Mouse (Mus musculus): Measurements from ENCODE around the gene Slc17a7. TPM values are rescaled to one million over a fixed set of nuclear protein-coding genes. Genes with fewer than 3 reads are reported as not detected.

Slc17a7 gene
- polyA plus RNA-seq, 1 experiment: 3.6 TPM

DNA sequence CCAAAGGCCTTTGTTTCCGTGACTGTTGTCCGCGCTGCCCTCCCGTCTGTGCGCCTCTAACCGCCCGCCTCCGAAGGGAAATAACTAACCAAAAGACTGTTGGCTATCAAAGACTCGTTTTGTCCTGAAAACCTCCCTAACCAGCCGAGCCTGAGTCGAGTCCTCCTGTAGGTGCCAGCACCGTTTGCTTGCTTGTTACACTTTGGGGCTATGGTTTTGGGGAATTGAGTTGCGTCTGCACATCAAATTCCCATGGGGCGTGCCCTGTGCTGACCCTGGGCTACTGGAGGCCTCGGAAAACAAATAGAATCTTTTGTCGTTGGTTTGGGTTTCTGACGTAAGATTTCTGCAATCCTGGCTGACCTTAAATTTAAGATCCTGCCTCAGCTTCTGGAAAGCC, 34.4 kb upstream of the Slc17a7 start:
- no peak for TF ChIP-seq POLR2A (IDR thresholded peaks at IDR 0.05; ENCODE audit: insufficient read length, low read depth)
- peak; percentile 54 for TF ChIP-seq POLR2AphosphoS2 (IDR thresholded peaks at IDR 0.05; ENCODE audit: insufficient read length, low read depth)
- TF ChIP-seq REST (IDR thresholded peaks at IDR 0.05; ENCODE audit: insufficient read depth, insufficient read length): no peak
- TF ChIP-seq E2F4 (IDR thresholded peaks at IDR 0.05; ENCODE audit: insufficient read depth): no peak
- TF ChIP-seq MYOD1 (IDR thresholded peaks at IDR 0.05; ENCODE audit: control insufficient read depth in 1 of 3, insufficient read length in 2 of 3, low read depth in 2 of 3): no peak
- TF ChIP-seq CEBPB (IDR thresholded peaks at IDR 0.05; ENCODE audit: insufficient read depth, poor library complexity, severe bottlenecking): peak; percentile 98

DNA sequence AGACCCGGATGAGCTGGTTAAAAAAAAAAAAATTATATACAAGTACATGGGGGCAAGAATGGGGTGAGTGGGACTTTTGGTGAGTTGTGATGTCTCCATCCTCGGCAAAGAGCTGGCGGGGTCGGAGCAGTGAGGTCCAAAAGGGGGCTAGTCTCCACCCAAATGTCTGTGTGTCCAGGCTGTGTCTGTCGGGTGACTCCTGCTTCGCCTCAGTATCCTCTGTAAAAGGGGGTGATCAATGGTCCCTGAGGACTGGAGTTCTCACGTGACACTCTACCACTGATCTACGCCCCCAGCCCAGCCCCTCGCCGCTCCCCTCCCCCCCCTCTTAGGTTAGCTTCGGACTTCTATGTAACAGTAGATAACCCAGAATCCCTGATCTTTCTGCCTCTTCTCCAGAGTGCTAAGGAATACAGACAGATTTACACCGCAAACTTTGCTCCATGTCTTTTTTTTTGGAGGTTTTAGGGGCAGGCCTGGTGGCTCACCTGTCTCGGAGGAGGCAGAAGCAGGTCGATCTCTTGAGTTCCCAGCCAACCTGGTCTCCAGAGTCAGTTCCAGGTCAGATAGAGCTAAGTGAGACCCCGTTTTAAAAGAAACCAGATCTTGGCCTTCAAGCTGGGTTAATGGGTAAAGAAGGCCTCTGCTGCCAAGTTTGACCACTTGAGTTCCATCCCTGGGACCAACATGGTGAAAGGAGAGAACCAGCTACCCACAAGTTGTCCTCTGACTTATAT, 33.8 kb upstream of the Slc17a7 start:
- Histone ChIP-seq H3K27me3 (ENCODE audit: control insufficient read depth, insufficient read depth, insufficient read length) (no peaks in the 10 kb centered on the region), H3K4me3 (peak overlapping the region; percentile 81), H3K36me3 (ENCODE audit: control insufficient read depth, insufficient read depth) (peaks cover 23% of the 10 kb centered on the region)

More for the DNA sequence above, 34.4 kb upstream of the Slc17a7 start:
- peak overlapping the region; percentile 18 for H3ac ChIP-seq (ENCODE audit: control insufficient read depth, insufficient read length)
- peaks cover 28% of the 10 kb centered on the region for H3K79me2 ChIP-seq (ENCODE audit: control insufficient read depth, insufficient read depth)
- peak overlapping the region; percentile 86 for H3K4me2 ChIP-seq (ENCODE audit: low read depth)
- no peaks in the 10 kb centered on the region for H3K27me3 ChIP-seq (ENCODE audit: control insufficient read depth, insufficient read depth, insufficient read length)
- H3K36me3 ChIP-seq (ENCODE audit: control insufficient read depth, insufficient read depth): peaks cover 23% of the 10 kb centered on the region
- peak overlapping the region; percentile 81 for H3K4me3 ChIP-seq

DNA sequence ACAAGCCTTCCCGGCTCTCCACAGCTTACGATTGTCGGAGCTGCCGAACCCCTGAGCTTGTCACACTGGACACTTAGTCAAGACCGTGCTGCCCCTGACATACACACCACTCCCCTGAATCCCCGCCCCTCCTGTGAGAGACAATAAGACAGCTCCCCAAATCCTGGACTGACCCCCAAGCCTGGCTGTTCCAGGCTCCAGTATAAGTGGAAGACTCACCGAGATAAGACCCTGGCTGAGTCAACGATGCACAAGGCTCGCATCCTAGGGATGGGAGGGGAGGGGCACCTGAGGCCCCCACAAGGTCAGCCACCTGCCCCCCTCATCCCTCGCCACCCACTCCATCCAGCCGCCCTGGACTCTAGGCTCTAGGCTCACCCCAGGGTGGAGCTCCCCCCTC, 31.9 kb upstream of the Slc17a7 start:
- H3K27me3 ChIP-seq (ENCODE audit: control insufficient read depth, insufficient read depth, insufficient read length): no peaks in the 10 kb centered on the region
- H3K79me2 ChIP-seq (ENCODE audit: control insufficient read depth, insufficient read depth): peaks cover 16% of the 10 kb centered on the region
- TF ChIP-seq POLR2AphosphoS2 (IDR thresholded peaks at IDR 0.05; ENCODE audit: insufficient read length, low read depth) (no peak), USF1 (IDR thresholded peaks at IDR 0.05; ENCODE audit: low read depth) (no peak), TCF3 (IDR thresholded peaks at IDR 0.05; ENCODE audit: insufficient read length, low read depth) (no peak), MAX (IDR thresholded peaks at IDR 0.05; ENCODE audit: low read depth) (no peak), TCF12 (IDR thresholded peaks at IDR 0.05; ENCODE audit: insufficient read depth, poor library complexity, severe bottlenecking) (no peak), SRF (IDR thresholded peaks at IDR 0.05; ENCODE audit: control insufficient read depth, insufficient read length, low read depth) (no peak), MYOG (IDR thresholded peaks at IDR 0.05; ENCODE audit: control insufficient read depth in 1 of 3, insufficient read depth in 1 of 3, insufficient read length in 2 of 3, low read depth in 2 of 3) (no peak), REST (IDR thresholded peaks at IDR 0.05; ENCODE audit: insufficient read depth, insufficient read length) (no peak), POLR2A (IDR thresholded peaks at IDR 0.05; ENCODE audit: insufficient read length, low read depth) (no peak)
- H3ac ChIP-seq (ENCODE audit: control insufficient read depth, insufficient read length): no peak overlapping the region
- no peak overlapping the region for H3K4me2 ChIP-seq (ENCODE audit: low read depth)
- H3K4me3 ChIP-seq: no peak overlapping the region
- H3K36me3 ChIP-seq (ENCODE audit: control insufficient read depth, insufficient read depth): peaks cover 4% of the 10 kb centered on the region

More for the DNA sequence above, 33.8 kb upstream of the Slc17a7 start:
- Histone ChIP-seq H3K79me2 (ENCODE audit: control insufficient read depth, insufficient read depth) (peaks cover 28% of the 10 kb centered on the region), H3K4me2 (ENCODE audit: low read depth) (peak overlapping the region; percentile 86), H3ac (ENCODE audit: control insufficient read depth, insufficient read length) (peak overlapping the region; percentile 18)
- TF ChIP-seq TCF3 (IDR thresholded peaks at IDR 0.05; ENCODE audit: insufficient read length, low read depth): no peak
- peak; percentile 39 for TF ChIP-seq POLR2AphosphoS2 (IDR thresholded peaks at IDR 0.05; ENCODE audit: insufficient read length, low read depth)
- TF ChIP-seq USF1 (IDR thresholded peaks at IDR 0.05; ENCODE audit: low read depth): no peak
- TF ChIP-seq REST (IDR thresholded peaks at IDR 0.05; ENCODE audit: insufficient read depth, insufficient read length): no peak
- TF ChIP-seq MAX (IDR thresholded peaks at IDR 0.05; ENCODE audit: low read depth): no peak
- no peak for TF ChIP-seq MYOG (IDR thresholded peaks at IDR 0.05; ENCODE audit: control insufficient read depth in 1 of 3, insufficient read depth in 1 of 3, insufficient read length in 2 of 3, low read depth in 2 of 3)
- TF ChIP-seq TCF12 (IDR thresholded peaks at IDR 0.05; ENCODE audit: insufficient read depth, poor library complexity, severe bottlenecking): no peak
- peak; percentile 36 for TF ChIP-seq POLR2A (IDR thresholded peaks at IDR 0.05; ENCODE audit: insufficient read length, low read depth)

- Histone ChIP-seq H3K4me3 (no peak overlapping the region), H3K27me3 (ENCODE audit: control insufficient read depth, insufficient read depth, insufficient read length) (no peaks in the 10 kb centered on the region), H3K36me3 (ENCODE audit: control insufficient read depth, insufficient read depth) (no peaks in the 10 kb centered on the region), H3K4me2 (ENCODE audit: low read depth) (no peak overlapping the region), H3ac (ENCODE audit: control insufficient read depth, insufficient read length) (no peak overlapping the region), H3K79me2 (ENCODE audit: control insufficient read depth, insufficient read depth) (no peaks in the 10 kb centered on the region)
- TF ChIP-seq MYOG (IDR thresholded peaks at IDR 0.05; ENCODE audit: control insufficient read depth in 1 of 3, insufficient read depth in 1 of 3, insufficient read length in 2 of 3, low read depth in 2 of 3) (no peak), TCF3 (IDR thresholded peaks at IDR 0.05; ENCODE audit: insufficient read length, low read depth) (no peak), TCF12 (IDR thresholded peaks at IDR 0.05; ENCODE audit: insufficient read depth, poor library complexity, severe bottlenecking) (no peak)
Observed at GRCm38 (mm10) chr7:45133446-45134159, 30.1 kb upstream of the Slc17a7 start.

GRCm38 (mm10) chr7:45134544-45135026, 29.2 kb upstream of the Slc17a7 start:
- Histone ChIP-seq H3K4me2 (ENCODE audit: low read depth) (peak overlapping the region; percentile 84), H3K4me3 (peak overlapping the region; percentile 28), H3ac (ENCODE audit: control insufficient read depth, insufficient read length) (no peak overlapping the region), H3K27me3 (ENCODE audit: control insufficient read depth, insufficient read depth, insufficient read length) (no peaks in the 10 kb centered on the region), H3K36me3 (ENCODE audit: control insufficient read depth, insufficient read depth) (no peaks in the 10 kb centered on the region), H3K79me2 (ENCODE audit: control insufficient read depth, insufficient read depth) (no peaks in the 10 kb centered on the region)
- no peak for TF ChIP-seq POLR2AphosphoS2 (IDR thresholded peaks at IDR 0.05; ENCODE audit: insufficient read length, low read depth)
- TF ChIP-seq USF1 (IDR thresholded peaks at IDR 0.05; ENCODE audit: low read depth): no peak
- no peak for TF ChIP-seq MYOD1 (IDR thresholded peaks at IDR 0.05; ENCODE audit: control insufficient read depth in 1 of 3, insufficient read length in 2 of 3, low read depth in 2 of 3)
- no peak for TF ChIP-seq E2F4 (IDR thresholded peaks at IDR 0.05; ENCODE audit: insufficient read depth)
- TF ChIP-seq TCF3 (IDR thresholded peaks at IDR 0.05; ENCODE audit: insufficient read length, low read depth): no peak
- TF ChIP-seq POLR2A (IDR thresholded peaks at IDR 0.05; ENCODE audit: insufficient read length, low read depth): no peak
- TF ChIP-seq REST (IDR thresholded peaks at IDR 0.05; ENCODE audit: insufficient read depth, insufficient read length): no peak
- TF ChIP-seq MYOG (IDR thresholded peaks at IDR 0.05; ENCODE audit: control insufficient read depth in 1 of 3, insufficient read depth in 1 of 3, insufficient read length in 2 of 3, low read depth in 2 of 3): no peak
- no peak for TF ChIP-seq CEBPB (IDR thresholded peaks at IDR 0.05; ENCODE audit: insufficient read depth, poor library complexity, severe bottlenecking)
- TF ChIP-seq SRF (IDR thresholded peaks at IDR 0.05; ENCODE audit: control insufficient read depth, insufficient read length, low read depth): no peak
- no peak for TF ChIP-seq TCF12 (IDR thresholded peaks at IDR 0.05; ENCODE audit: insufficient read depth, poor library complexity, severe bottlenecking)
- no peak for TF ChIP-seq MAX (IDR thresholded peaks at IDR 0.05; ENCODE audit: low read depth)

Measured in myocyte (in vitro differentiated cells).